Mouse (Mus musculus) embryonic facial prominence, embryonic 12.5 days (tissue): ENCODE data around the gene Mtmr2. TPM values are rescaled to one million over a fixed set of nuclear protein-coding genes. Genes with fewer than 3 reads are reported as not detected.
A peak's percentile ranks its signal among the peaks of the same experiment; 100 is the strongest.

Experiments used
- ATAC-seq: fragments of 200-750 bp; cut with Nextera tagmentation; 2 replicates; pipeline ENCODE4 v1.8.0; 2017; ENCODE audit not compliant: insufficient number of reproducible peaks, insufficient read depth, low FRiP score, low TSS enrichment
- H3K27ac ChIP-seq: fragments of 300-500 bp; sonication (generic); 2 replicates; pipeline ENCODE4 v1.5.1; 2016; ENCODE audit warnings: mild to moderate bottlenecking
- H3K27me3 ChIP-seq: fragments of 300-500 bp; sonication (generic); 2 replicates; pipeline ENCODE4 v1.6.1; 2016; ENCODE audit warnings: mild to moderate bottlenecking, moderate library complexity
- H3K36me3 ChIP-seq: fragments of 300-500 bp; sonication (generic); 2 replicates; pipeline ENCODE4 v1.6.1; 2016; ENCODE audit warnings: mild to moderate bottlenecking
- H3K4me1 ChIP-seq: fragments of 300-500 bp; sonication (generic); 2 replicates; pipeline ENCODE4 v1.6.1; 2016
- H3K4me2 ChIP-seq: fragments of 300-500 bp; sonication (generic); replicated peaks from 2 replicates; pipeline ENCODE4 v1.6.1; 2016; ENCODE audit warnings: mild to moderate bottlenecking, moderate library complexity
- H3K4me3 ChIP-seq: fragments of 300-500 bp; sonication (generic); 2 replicates; pipeline ENCODE4 v1.5.1; 2016; ENCODE audit warnings: mild to moderate bottlenecking
- H3K9ac ChIP-seq: fragments of 300-500 bp; sonication (generic); 2 replicates; pipeline ENCODE4 v1.6.1; 2016; ENCODE audit warnings: mild to moderate bottlenecking, moderate library complexity
- H3K9me3 ChIP-seq: fragments of 300-500 bp; sonication (generic); 2 replicates; pipeline ENCODE4 v1.6.1; 2016; ENCODE audit warnings: mild to moderate bottlenecking, moderate library complexity
- WGBS: fragments of 180-500 bp; shearing (Covaris S2); methylation state at CpG from one replicate; pipeline ENCODE4 v1.1.7; 2016; 5-methylcytosine and 5-hydroxymethylcytosine counted together
- polyA plus RNA-seq: library from polyadenylated mRNA; unstranded; fragments of >200 nt; fragmentation: Nextera tagmentation; extraction: Ambion mirVana; gene quantifications from 2 replicates; pipeline ENCODE4 v1.2.1, GENCODE M21; 2016

Gene Mtmr2
- polyA plus RNA-seq, 1 experiment from 2014 or later: 81.3 TPM

DNA sequence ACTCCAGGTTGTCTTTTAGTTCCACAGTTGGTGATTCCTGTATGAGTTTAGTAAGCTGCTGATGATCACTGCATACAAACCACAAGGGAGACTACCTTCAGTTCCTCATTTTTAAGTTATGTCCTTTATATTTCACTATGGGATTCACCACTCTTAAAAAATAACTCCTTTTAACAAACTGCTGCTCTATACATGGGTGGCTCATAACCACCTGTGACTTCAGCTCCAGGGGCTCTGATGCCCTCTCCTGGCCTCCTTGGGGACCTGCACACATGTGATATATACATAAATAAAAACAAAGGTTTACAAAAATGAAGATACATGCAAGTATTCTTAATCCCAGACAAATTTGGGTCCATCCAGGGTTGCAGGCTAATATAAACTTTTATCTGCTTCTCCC is 61.7 kb downstream of the Mtmr2 start:
- Histone ChIP-seq H3K27ac (no peak overlapping the region), H3K4me2 (no peak overlapping the region), H3K4me3 (no peak overlapping the region), H3K9me3 (no peaks in the 10 kb centered on the region), H3K4me1 (no peaks in the 10 kb centered on the region), H3K27me3 (no peaks in the 10 kb centered on the region), H3K9ac (no peak overlapping the region), H3K36me3 (peaks cover 62% of the 10 kb centered on the region)
- no peak for ATAC-seq

DNA sequence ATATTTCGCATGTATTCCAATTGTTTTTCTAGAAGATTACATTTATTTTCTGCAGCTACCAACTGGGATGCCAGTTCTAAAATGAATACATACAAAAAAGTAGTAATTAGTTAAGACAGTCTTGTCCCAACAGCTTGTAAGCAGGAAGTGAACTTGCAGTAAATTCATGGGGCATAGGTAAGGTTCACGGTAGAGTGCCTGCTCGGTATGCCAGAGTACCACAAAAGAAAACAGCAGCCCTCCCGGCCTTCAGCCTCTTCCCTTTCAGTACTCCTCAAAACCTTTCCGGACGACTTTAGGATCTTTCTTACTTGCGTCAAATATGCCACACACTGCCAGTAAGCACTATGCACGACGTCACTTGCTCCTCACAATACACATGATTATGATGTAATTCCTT is 70.2 kb downstream of the Mtmr2 start:
- no peak for ATAC-seq

DNA sequence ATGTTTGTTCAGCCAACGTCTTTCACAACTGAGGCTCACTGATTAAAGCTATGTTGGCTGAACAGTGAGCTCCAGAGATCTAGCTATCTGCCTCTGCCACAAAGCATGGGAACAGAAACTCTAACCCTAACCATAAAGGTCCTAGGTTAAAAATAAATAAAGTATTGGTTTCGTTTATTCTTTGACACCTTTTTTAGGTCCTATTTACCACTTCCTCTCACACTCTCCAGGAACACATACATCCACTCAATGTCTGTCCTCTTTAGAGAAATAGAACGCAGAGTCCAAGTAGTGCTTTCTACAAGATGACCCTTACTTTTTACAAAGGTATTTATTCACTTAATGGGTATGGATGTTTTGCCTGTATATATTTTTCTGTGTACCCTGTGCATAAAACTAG is 72.6 kb downstream of the Mtmr2 start:
- H3K27me3 ChIP-seq: no peaks in the 10 kb centered on the region
- peaks cover 15% of the 10 kb centered on the region; the same call in 1 of the 2 replicates for H3K4me1 ChIP-seq
- no peak overlapping the region for H3K4me2 ChIP-seq
- no peak overlapping the region for H3K27ac ChIP-seq
- H3K36me3 ChIP-seq: peaks cover 50% of the 10 kb centered on the region
- ATAC-seq: no peak
- H3K9ac ChIP-seq: no peak overlapping the region
- H3K9me3 ChIP-seq: no peaks in the 10 kb centered on the region
- H3K4me3 ChIP-seq: no peak overlapping the region
- 98% methylated on average over 3 of the region's 3 CpGs for WGBS

More for the DNA sequence above, 70.2 kb downstream of the Mtmr2 start:
- WGBS: 86% methylated on average over 9 of the region's 9 CpGs
- Histone ChIP-seq H3K4me1 (no peaks in the 10 kb centered on the region), H3K36me3 (peaks cover 66% of the 10 kb centered on the region), H3K4me3 (no peak overlapping the region), H3K9me3 (no peaks in the 10 kb centered on the region), H3K9ac (no peak overlapping the region), H3K27me3 (no peaks in the 10 kb centered on the region), H3K27ac (no peak overlapping the region), H3K4me2 (no peak overlapping the region)

DNA sequence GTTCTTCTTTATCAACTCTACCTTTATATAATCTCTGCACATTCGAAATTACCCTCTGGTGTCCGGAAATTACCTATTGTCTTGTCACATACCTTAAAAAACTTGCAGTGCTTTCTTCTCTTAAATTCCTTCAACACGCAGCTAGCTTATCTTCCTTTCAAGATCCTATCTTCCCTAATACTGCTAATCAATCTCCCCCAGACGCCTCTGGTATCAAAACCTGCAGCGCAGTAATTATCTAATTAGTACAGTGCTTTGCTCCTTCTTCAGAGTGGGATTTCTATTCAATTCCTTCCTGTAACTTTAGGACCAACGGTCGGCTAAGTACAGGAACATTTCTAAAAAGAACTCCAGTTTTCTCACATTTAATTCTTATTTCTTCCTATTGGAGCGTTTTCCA is 77.7 kb downstream of the Mtmr2 start:
- Histone ChIP-seq H3K9me3 (no peaks in the 10 kb centered on the region), H3K9ac (peak overlapping the region; percentile 88), H3K4me2 (peak overlapping the region; percentile 74), H3K27ac (peak overlapping the region; percentile 99), H3K27me3 (no peaks in the 10 kb centered on the region), H3K4me1 (peaks cover 20% of the 10 kb centered on the region; the same call in 1 of the 2 replicates), H3K4me3 (peak overlapping the region; percentile 87), H3K36me3 (peaks cover 20% of the 10 kb centered on the region)
- no peak for ATAC-seq
- 7% methylated on average over 8 of the region's 8 CpGs for WGBS

DNA sequence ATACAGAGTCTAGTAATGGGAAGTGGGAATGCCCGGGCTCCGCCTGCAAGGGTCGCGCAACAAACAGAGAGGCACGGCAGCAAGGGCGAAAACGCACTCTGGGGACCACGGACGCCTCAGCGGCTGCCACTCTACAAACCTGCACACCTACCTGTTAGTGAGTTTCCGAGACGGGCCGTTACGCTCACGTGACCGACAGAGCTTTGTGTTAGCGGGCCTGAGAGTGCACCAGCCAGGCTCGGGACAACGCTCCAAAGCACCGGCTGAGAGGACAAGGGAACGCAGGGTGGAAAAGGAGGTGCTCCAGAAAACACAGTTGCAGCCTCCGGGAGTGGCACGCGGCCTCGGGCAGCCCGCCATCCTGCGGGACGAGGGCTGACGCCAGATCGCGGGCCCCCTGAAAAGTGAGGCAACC is 78.2 kb downstream of the Mtmr2 start:
- H3K27ac ChIP-seq: peak overlapping the region; percentile 99
- H3K36me3 ChIP-seq: peaks cover 20% of the 10 kb centered on the region
- under 1% methylated on average over 31 of the region's 31 CpGs for WGBS
- no peaks in the 10 kb centered on the region for H3K9me3 ChIP-seq
- peak overlapping the region; percentile 87 for H3K4me3 ChIP-seq
- H3K4me1 ChIP-seq: peaks cover 20% of the 10 kb centered on the region; the same call in 1 of the 2 replicates
- H3K9ac ChIP-seq: peak overlapping the region; percentile 88
- peak; percentile 4 for ATAC-seq
- peak overlapping the region; percentile 74 for H3K4me2 ChIP-seq
- H3K27me3 ChIP-seq: no peaks in the 10 kb centered on the region

DNA sequence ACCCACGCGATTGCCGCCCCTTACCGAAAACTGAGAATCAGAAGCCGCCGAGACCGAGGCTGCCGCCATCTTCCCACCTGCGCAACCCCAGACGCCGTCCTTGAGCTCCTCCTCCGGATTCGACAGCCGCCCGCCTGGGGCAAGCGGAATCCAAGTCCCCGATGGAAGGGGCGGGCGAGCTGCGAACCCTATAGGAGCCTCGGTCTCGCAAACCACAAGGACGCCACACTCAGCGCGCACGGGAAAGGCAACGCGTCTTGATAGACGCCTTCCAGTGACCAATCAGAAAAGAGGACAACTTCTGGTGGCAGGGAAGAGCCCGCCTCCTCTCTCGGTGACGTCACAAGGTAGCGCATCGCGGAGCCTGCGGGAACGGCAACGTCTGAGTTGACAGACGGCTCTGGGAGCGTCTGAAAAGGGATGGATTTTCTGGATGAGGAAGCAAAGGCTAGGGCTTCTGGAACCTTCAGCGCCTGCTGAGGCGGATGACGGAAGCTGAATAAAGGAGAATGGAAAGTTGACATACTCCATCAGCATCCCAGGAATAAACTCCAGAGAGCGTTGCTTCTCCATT is 78.7 kb downstream of the Mtmr2 start, which contains the start of gene Cep57:
Gene Cep57 (minus strand): TSS at position 276 of the 574 bp plus-strand sequence.
- no peaks in the 10 kb centered on the region for H3K27me3 ChIP-seq
- WGBS: under 1% methylated on average over 44 of the region's 44 CpGs
- H3K27ac ChIP-seq: peak within 1 kb of the TSS; percentile 99
- H3K4me3 ChIP-seq: peak within 1 kb of the TSS; percentile 87
- peak within 1 kb of the TSS; percentile 74 for H3K4me2 ChIP-seq
- ATAC-seq: peak; percentile 92
- no peaks in the 10 kb centered on the region for H3K9me3 ChIP-seq
- H3K9ac ChIP-seq: peak within 1 kb of the TSS; percentile 94
- peaks cover 20% of the 10 kb centered on the region; the same call in 1 of the 2 replicates for H3K4me1 ChIP-seq
- peaks cover 25% of the 10 kb centered on the region for H3K36me3 ChIP-seq

DNA sequence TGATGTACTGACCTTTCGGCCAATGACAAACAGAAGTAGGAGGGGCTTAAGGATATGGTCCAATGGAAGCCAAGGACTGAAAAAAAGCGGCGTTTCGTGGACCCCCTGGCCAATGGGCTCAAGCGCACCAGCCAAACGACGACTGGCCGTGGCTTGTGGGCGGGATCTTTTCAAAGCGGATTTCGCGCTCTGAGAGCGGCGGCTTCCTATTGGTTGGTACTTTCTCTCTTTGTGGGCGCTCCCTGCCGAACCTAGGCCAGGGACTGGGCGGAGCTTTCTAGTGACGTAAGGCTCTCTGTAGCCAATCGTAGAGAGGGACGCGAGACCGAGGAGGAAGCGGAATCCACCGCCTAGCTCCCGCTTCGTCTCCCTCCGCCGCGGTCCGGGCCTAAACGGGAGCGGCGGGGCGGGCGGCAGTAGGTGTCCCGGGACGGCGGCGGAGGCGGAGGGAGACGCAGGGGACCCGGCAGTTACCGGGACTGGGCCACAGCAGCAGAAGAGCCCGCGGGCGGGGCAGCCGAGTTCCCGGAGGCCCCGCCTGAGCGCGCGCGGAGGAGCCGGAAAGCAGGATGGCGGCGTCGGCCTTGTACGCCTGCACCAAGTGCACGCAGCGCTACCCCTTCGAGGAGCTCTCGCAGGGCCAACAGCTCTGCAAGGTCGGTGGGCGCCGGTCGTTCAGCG is 79.3 kb downstream of the Mtmr2 start, which contains the start of gene Fam76b:
Gene Fam76b (plus strand): TSS at position 311 of the 681 bp plus-strand sequence.
- Histone ChIP-seq H3K4me3 (peak within 1 kb of the TSS; percentile 87), H3K4me1 (peaks cover 20% of the 10 kb centered on the region; the same call in 1 of the 2 replicates), H3K27me3 (no peaks in the 10 kb centered on the region), H3K4me2 (peak within 1 kb of the TSS; percentile 74), H3K36me3 (peaks cover 28% of the 10 kb centered on the region), H3K9ac (peak within 1 kb of the TSS; percentile 94), H3K9me3 (no peaks in the 10 kb centered on the region), H3K27ac (peak within 1 kb of the TSS; percentile 99)
- WGBS: 0% methylated on average over 53 of the region's 67 CpGs
- peak; percentile 96 for ATAC-seq

DNA sequence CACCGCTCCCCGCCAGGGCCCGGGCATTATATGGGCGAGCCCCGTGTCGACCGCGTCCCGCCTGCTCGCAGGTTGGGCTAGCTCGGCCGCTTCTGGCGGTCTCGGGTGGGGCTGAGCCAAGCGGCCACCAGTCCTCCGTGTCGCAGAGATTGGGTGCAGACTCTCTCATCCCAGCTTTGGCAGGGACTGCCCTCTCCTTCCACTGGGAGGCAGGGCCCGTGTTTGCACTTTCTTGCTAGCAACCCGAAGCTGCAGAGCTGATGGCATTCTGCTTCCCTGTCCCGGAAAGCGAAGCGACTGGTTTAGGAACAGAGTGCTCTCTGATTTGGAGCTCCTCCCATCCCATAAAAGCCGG is 79.9 kb downstream of the Mtmr2 start:
- Histone ChIP-seq H3K9ac (peak overlapping the region; percentile 94), H3K4me2 (peak overlapping the region; percentile 72), H3K27ac (peak overlapping the region; percentile 98), H3K4me1 (peaks cover 20% of the 10 kb centered on the region; the same call in 1 of the 2 replicates), H3K9me3 (no peaks in the 10 kb centered on the region), H3K27me3 (no peaks in the 10 kb centered on the region), H3K4me3 (peak overlapping the region; percentile 87), H3K36me3 (peaks cover 28% of the 10 kb centered on the region)
- peak; percentile 54; the same call in 1 of the 2 replicates for ATAC-seq
- WGBS: 0% methylated on average over 23 of the region's 23 CpGs

DNA sequence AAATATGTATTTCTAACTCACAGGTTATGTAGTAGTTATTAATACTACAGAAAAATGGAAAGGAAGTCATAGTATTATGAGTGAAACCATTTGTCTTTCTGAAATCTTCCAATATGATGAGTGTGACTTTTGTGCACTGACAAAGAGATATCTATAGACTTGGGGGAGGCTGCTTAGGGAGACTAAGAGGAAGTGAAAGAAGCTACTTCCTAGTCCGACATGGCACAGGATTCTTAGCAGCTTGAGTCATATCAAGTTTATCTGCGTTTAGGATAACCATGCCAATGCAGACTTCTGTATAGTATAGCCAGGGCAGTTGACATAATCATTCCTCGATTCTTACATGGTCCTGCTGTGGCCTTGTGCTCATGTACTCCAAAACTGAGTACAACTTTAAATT is 87.0 kb downstream of the Mtmr2 start:
- no peak overlapping the region for H3K4me3 ChIP-seq
- WGBS: 88% methylated on average over 3 of the region's 3 CpGs

DNA sequence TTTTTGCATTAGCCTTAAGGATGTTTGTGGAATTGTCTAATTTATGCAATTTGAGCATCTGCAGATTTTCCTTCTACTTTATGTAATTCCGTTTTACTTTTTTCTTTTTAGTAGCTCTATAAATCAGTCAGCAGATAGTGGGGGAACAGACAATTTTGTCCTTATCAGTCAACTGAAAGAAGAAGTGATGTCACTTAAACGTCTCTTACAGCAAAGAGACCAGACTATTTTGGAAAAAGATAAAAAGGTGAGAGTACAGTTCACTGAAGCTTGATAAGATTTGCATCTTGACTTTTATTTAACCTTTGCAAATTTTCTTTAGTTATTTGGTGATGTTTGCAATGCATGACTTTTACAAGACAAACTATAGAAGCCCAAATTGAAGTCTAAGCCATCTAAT is 88.5 kb downstream of the Mtmr2 start:
- 92% methylated on average over 2 of the region's 2 CpGs for WGBS
- peaks cover 80% of the 10 kb centered on the region for H3K36me3 ChIP-seq
- H3K4me3 ChIP-seq: no peak overlapping the region
- no peak overlapping the region for H3K4me2 ChIP-seq
- no peak for ATAC-seq
- no peak overlapping the region for H3K9ac ChIP-seq
- H3K4me1 ChIP-seq: no peaks in the 10 kb centered on the region
- H3K27me3 ChIP-seq: no peaks in the 10 kb centered on the region
- H3K27ac ChIP-seq: no peak overlapping the region
- no peaks in the 10 kb centered on the region for H3K9me3 ChIP-seq

More for the DNA sequence above, 87.0 kb downstream of the Mtmr2 start:
- Histone ChIP-seq H3K4me1 (no peaks in the 10 kb centered on the region), H3K27me3 (no peaks in the 10 kb centered on the region), H3K9ac (no peak overlapping the region), H3K9me3 (no peaks in the 10 kb centered on the region), H3K27ac (no peak overlapping the region), H3K36me3 (peaks cover 78% of the 10 kb centered on the region), H3K4me2 (no peak overlapping the region)
- ATAC-seq: no peak

DNA sequence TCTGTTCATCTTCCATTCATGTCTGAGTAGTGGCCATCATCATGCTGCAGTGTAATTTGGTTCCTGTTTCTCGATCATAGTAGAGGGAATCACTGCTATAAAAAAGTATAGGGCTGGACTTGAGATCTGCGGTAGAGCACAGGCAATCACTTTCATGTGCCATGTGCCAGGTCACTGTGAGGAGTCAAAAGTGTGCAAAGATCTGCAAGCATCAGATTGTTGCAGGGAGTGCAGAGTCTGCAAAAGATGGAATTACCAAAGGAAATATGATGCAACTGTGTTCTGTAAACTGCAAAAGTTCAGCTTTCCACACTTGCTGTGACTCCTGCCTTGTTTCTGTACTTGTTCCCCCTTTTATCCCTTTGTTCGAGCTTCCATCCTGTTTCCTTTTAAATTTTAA is 99.4 kb downstream of the Mtmr2 start:
- H3K27ac ChIP-seq: no peak overlapping the region
- no peak overlapping the region for H3K9ac ChIP-seq
- no peak overlapping the region for H3K4me2 ChIP-seq
- no peak overlapping the region for H3K4me3 ChIP-seq
- peaks cover 23% of the 10 kb centered on the region; the same call in 1 of the 2 replicates for H3K36me3 ChIP-seq
- H3K4me1 ChIP-seq: no peaks in the 10 kb centered on the region
- ATAC-seq: no peak
- H3K27me3 ChIP-seq: no peaks in the 10 kb centered on the region
- 84% methylated on average over 3 of the region's 3 CpGs for WGBS
- no peaks in the 10 kb centered on the region for H3K9me3 ChIP-seq
